In the genomic region with DNA sequence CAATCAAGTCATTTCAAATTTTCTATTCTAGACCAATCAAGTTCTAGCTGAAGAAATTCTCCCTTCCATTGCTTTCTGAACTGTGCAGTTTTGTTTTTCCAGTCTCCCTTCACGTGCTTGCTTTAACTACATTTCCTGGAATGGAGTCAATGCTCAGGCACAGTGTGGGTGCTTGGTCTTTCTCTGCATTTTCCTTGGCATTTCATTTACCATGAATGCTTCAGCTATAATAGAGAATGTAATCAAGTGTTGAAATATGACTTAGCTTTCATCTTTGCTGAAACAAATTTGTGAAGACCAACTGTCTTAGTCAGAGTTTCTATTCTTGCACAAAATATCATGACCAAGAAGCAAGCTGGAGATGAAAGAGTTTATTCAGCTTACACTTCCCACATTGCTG, we compare ENCODE assay signal across 17 mouse cellular contexts.
"Had no signal": no experiment of that assay in that cellular context is flagged by ENCODE, and none has a peak within 500 bp of the region (broad histone marks: within the 10 kb centered on the region; RNA-seq: fewer than 3 reads in every experiment).

No protein-coding gene starts in this region.

- ATAC-seq: liver, embryonic 12.5 days; liver, postnatal 0 days; lung, postnatal 0 days; midbrain, embryonic 13.5 days; midbrain, embryonic 15.5 days; midbrain, embryonic 16.5 days had no signal

- DNase-seq: left cerebral cortex, postnatal 4 days; liver; liver, embryonic 13.5 days; liver, postnatal 0 days; lung, adult 18-20 months; lung, adult 2 months; lung, embryonic 14.5 days; lung, postnatal 10 days; lung, postnatal 14 days; lung, postnatal 36 days; lung, postnatal 4 days; midbrain, embryonic 14.5 days had no signal
